Mouse (Mus musculus) myocyte (in vitro differentiated cells): ENCODE data around the gene Mov10. TPM values are rescaled to one million over a fixed set of nuclear protein-coding genes. Genes with fewer than 3 reads are reported as not detected.

ENCODE experiments used
- H3K27me3 ChIP-seq: one replicate; pipeline ENCODE4 v1.6.1; 2011; ENCODE audit not compliant: control insufficient read depth, insufficient read depth, insufficient read length
- H3K36me3 ChIP-seq: one replicate; pipeline ENCODE4 v1.6.1; 2011; ENCODE audit not compliant: control insufficient read depth, insufficient read depth
- H3K4me2 ChIP-seq: one replicate; pipeline ENCODE4 v1.6.1; 2011; ENCODE audit warnings: low read depth, control low read depth
- H3K4me3 ChIP-seq: one replicate; pipeline ENCODE4 v1.5.1; 2011; ENCODE audit warnings: mild to moderate bottlenecking, control low read depth, moderate library complexity
- H3K79me2 ChIP-seq: one replicate; pipeline ENCODE4 v1.6.1; 2011; ENCODE audit not compliant: control insufficient read depth, insufficient read depth
- H3ac ChIP-seq: one replicate; pipeline ENCODE4 v1.6.1; 2011; ENCODE audit not compliant: control insufficient read depth, insufficient read length
- CEBPB ChIP-seq: IDR thresholded peaks from 2 replicates; pipeline ENCODE4 v1.6.1; 2011; ENCODE audit warnings: mild to moderate bottlenecking, moderate library complexity; ENCODE audit not compliant: poor library complexity, insufficient read depth, severe bottlenecking
- E2F4 ChIP-seq: IDR thresholded peaks from one replicate; pipeline ENCODE4 v1.6.1; 2011; ENCODE audit warnings: mild to moderate bottlenecking, control low read depth, moderate library complexity; ENCODE audit not compliant: insufficient read depth
- MAX ChIP-seq: IDR thresholded peaks from one replicate; pipeline ENCODE4 v1.6.1; 2011; ENCODE audit warnings: low read depth, mild to moderate bottlenecking, control low read depth
- MYOD1 ChIP-seq, 3 experiments: IDR thresholded peaks; one replicate each; pipeline ENCODE4 v1.6.1; 2011; ENCODE audit warnings: control low read depth in 2 of 3, low read depth in 2 of 3, mild to moderate bottlenecking in 2 of 3, moderate library complexity in 1 of 3; ENCODE audit not compliant: insufficient read length in 2 of 3, control insufficient read depth in 1 of 3
- MYOG ChIP-seq, 3 experiments: IDR thresholded peaks; one replicate each; pipeline ENCODE4 v1.6.1; 2011; ENCODE audit warnings: control low read depth in 2 of 3, low read depth in 2 of 3, mild to moderate bottlenecking in 2 of 3; ENCODE audit not compliant: insufficient read length in 2 of 3, control insufficient read depth in 1 of 3, insufficient read depth in 1 of 3
- POLR2A ChIP-seq: IDR thresholded peaks from one replicate; pipeline ENCODE4 v1.6.1; 2011; ENCODE audit warnings: low read depth, mild to moderate bottlenecking, control low read depth, moderate library complexity; ENCODE audit not compliant: insufficient read length
- POLR2AphosphoS2 ChIP-seq: IDR thresholded peaks from one replicate; pipeline ENCODE4 v1.6.1; 2011; ENCODE audit warnings: low read depth, control low read depth; ENCODE audit not compliant: insufficient read length
- REST ChIP-seq: IDR thresholded peaks from one replicate; pipeline ENCODE4 v1.6.1; 2011; ENCODE audit warnings: mild to moderate bottlenecking, control low read depth, moderate library complexity; ENCODE audit not compliant: insufficient read depth, insufficient read length
- SRF ChIP-seq: IDR thresholded peaks from one replicate; pipeline ENCODE4 v1.6.1; 2011; ENCODE audit warnings: low read depth; ENCODE audit not compliant: control insufficient read depth, insufficient read length
- TCF12 ChIP-seq: IDR thresholded peaks from one replicate; pipeline ENCODE4 v1.6.1; 2011; ENCODE audit warnings: mild to moderate bottlenecking, control low read depth; ENCODE audit not compliant: poor library complexity, insufficient read depth, severe bottlenecking
- TCF3 ChIP-seq: IDR thresholded peaks from one replicate; pipeline ENCODE4 v1.6.1; 2011; ENCODE audit warnings: low read depth, control low read depth; ENCODE audit not compliant: insufficient read length
- USF1 ChIP-seq: IDR thresholded peaks from one replicate; pipeline ENCODE4 v1.6.1; 2011; ENCODE audit warnings: low read depth, mild to moderate bottlenecking, control low read depth, moderate library complexity
- polyA plus RNA-seq: library from polyadenylated mRNA; unstranded; fragments of >200 nt; fragmentation: generic; extraction: Trizol; gene quantifications from one replicate; pipeline ENCODE4 v1.2.1, GENCODE M21; 2012; ENCODE audit warnings: missing spikeins

Gene Mov10
- polyA plus RNA-seq, 1 experiment: 6.7 TPM

DNA sequence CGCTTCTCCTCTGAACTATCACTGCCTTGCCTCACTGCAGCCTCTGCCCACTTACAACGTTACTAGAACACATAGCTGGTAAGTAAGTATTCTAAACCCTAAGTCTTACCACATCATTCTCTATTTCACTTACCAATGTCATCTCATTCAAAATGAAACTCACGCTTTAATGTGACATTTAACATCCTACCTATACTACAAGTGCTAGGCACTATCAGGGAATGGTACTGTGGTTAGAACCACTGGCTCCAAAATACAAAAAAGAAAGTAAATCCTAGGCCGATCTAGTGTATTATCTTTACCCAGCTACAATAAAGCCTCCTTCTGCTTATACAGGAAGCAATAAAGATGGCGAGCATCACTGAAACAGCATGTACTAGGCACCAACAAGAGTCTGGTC lies 22.7 kb upstream of the Mov10 start:
- Histone ChIP-seq H3K4me2 (no peak overlapping the region), H3K4me3 (no peak overlapping the region), H3K79me2 (peaks cover 13% of the 10 kb centered on the region), H3K27me3 (no peaks in the 10 kb centered on the region), H3ac (no peak overlapping the region), H3K36me3 (peaks cover 21% of the 10 kb centered on the region)
- TF ChIP-seq POLR2A (no peak), E2F4 (no peak), SRF (no peak), USF1 (no peak), MYOG (IDR thresholded peaks at IDR 0.05; ENCODE audit: control insufficient read depth in 1 of 3, insufficient read depth in 1 of 3, insufficient read length in 2 of 3, low read depth in 2 of 3) (no peak), REST (no peak), CEBPB (no peak), MYOD1 (IDR thresholded peaks at IDR 0.05; ENCODE audit: control insufficient read depth in 1 of 3, insufficient read length in 2 of 3, low read depth in 2 of 3) (no peak), MAX (no peak), TCF3 (no peak), POLR2AphosphoS2 (no peak), TCF12 (no peak)

DNA sequence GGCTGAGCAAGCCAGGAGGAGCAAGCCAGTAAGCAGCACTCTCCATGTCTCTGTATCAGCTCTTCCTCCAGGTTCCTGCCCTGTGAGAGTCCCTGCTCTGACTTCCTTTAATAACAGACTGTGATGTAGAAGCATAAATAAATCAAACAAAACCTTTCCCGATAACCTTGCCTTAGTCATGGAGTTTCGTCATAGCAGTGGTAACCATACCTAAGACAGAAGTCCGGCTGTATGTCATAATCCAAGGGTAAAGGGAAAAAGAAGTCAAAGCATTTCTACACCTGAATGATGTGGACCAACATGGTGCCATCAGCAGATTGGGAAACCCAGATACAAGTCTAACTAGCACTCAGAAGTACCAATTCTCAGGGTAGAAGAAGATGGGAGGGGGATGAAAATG lies 17.4 kb upstream of the Mov10 start:
- TF ChIP-seq REST: no peak
- TF ChIP-seq TCF3: no peak
- TF ChIP-seq POLR2AphosphoS2: no peak
- TF ChIP-seq TCF12: no peak
- TF ChIP-seq CEBPB: no peak
- no peak for TF ChIP-seq E2F4
- TF ChIP-seq MYOG (IDR thresholded peaks at IDR 0.05; ENCODE audit: control insufficient read depth in 1 of 3, insufficient read depth in 1 of 3, insufficient read length in 2 of 3, low read depth in 2 of 3): no peak
- no peak for TF ChIP-seq SRF
- TF ChIP-seq POLR2A: no peak
- TF ChIP-seq MAX: no peak
- TF ChIP-seq MYOD1 (IDR thresholded peaks at IDR 0.05; ENCODE audit: control insufficient read depth in 1 of 3, insufficient read length in 2 of 3, low read depth in 2 of 3): no peak
- no peak for TF ChIP-seq USF1
- Histone ChIP-seq H3ac (no peak overlapping the region), H3K79me2 (no peaks in the 10 kb centered on the region), H3K27me3 (no peaks in the 10 kb centered on the region), H3K4me3 (no peak overlapping the region), H3K36me3 (peaks cover 53% of the 10 kb centered on the region), H3K4me2 (no peak overlapping the region)

DNA sequence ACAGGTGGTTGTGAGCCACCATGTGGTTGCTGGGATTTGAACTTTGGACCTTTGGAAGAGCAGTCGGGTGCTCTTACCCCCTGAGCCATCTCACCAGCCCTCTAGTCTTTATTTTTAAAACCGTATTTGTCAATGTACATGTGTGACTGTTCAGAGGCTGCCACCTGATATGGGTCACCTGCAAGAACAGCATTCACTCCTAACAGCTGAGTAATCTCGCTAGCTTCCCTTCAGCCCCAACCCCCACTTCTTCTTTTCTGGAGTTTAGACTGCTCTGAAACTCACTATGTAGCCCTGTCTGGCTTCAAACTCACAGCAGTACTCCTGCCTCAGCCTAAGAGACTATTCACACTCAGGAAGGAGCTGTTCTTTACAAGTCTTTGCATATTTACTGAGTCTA lies 4.0 kb upstream of the Mov10 start:
- no peaks in the 10 kb centered on the region for H3K27me3 ChIP-seq
- H3ac ChIP-seq: no peak overlapping the region
- H3K36me3 ChIP-seq: peaks cover 16% of the 10 kb centered on the region
- H3K4me3 ChIP-seq: no peak overlapping the region
- no peak for TF ChIP-seq REST
- TF ChIP-seq CEBPB: no peak
- no peak for TF ChIP-seq MAX
- no peak for TF ChIP-seq POLR2AphosphoS2
- no peak for TF ChIP-seq TCF12
- no peak for TF ChIP-seq MYOG (IDR thresholded peaks at IDR 0.05; ENCODE audit: control insufficient read depth in 1 of 3, insufficient read depth in 1 of 3, insufficient read length in 2 of 3, low read depth in 2 of 3)
- no peak for TF ChIP-seq USF1
- TF ChIP-seq POLR2A: no peak
- H3K79me2 ChIP-seq: no peaks in the 10 kb centered on the region
- H3K4me2 ChIP-seq: no peak overlapping the region

DNA sequence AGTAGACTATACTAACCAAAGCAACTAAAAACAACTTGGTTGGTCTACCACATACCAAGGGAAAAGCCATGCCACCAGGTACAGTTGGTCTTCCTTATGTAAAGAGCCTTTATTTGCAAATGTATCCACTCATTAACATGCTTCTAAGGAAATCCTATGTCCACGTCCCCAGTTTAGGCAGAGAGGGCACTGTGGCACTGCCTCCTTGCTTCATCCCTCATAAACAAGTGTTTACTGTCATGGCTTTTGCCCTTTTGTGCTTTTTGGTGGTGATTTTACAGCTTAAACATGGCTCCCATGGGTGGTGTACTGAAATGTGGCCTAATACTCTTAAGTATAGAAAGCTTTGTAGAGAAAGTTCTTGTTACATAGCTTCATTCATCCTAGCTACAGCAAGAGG lies 2.1 kb upstream of the Mov10 start:
- Histone ChIP-seq H3K4me3 (no peak overlapping the region), H3K36me3 (peaks cover 9% of the 10 kb centered on the region), H3K79me2 (no peaks in the 10 kb centered on the region), H3K27me3 (no peaks in the 10 kb centered on the region), H3ac (no peak overlapping the region), H3K4me2 (no peak overlapping the region)
- TF ChIP-seq TCF12 (no peak), SRF (no peak), TCF3 (no peak), POLR2AphosphoS2 (no peak), MYOG (IDR thresholded peaks at IDR 0.05; ENCODE audit: control insufficient read depth in 1 of 3, insufficient read depth in 1 of 3, insufficient read length in 2 of 3, low read depth in 2 of 3) (no peak), USF1 (no peak), MYOD1 (IDR thresholded peaks at IDR 0.05; ENCODE audit: control insufficient read depth in 1 of 3, insufficient read length in 2 of 3, low read depth in 2 of 3) (no peak), CEBPB (no peak), MAX (no peak), E2F4 (no peak), REST (no peak), POLR2A (no peak)

DNA sequence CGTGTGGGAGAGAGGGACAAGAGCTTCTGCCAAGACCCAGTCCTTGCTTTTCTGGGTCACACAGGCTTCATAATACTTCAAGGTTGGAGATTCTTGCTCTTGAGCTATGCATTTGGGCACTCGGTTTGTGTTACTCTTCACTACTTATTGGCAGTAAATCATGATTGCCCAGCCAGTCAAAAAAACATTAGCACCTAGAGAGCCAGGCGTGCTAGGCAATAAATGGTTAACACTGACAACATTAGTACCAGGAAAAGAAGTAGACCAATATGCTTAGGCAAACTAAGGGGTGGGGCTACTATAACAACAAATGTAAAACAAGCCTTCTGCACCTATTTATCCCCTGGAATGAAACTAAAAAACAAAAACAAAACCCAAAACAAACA lies 379 bp upstream of the Mov10 start:
- H3K36me3 ChIP-seq: peaks cover 9% of the 10 kb centered on the region
- no peaks in the 10 kb centered on the region for H3K27me3 ChIP-seq
- TF ChIP-seq TCF12: no peak
- TF ChIP-seq TCF3: no peak
- no peak for TF ChIP-seq MYOD1 (IDR thresholded peaks at IDR 0.05; ENCODE audit: control insufficient read depth in 1 of 3, insufficient read length in 2 of 3, low read depth in 2 of 3)
- TF ChIP-seq CEBPB: no peak
- H3K4me3 ChIP-seq: peak overlapping the region; percentile 71
- peak overlapping the region; percentile 80 for H3K4me2 ChIP-seq
- H3ac ChIP-seq: peak overlapping the region; percentile 28
- no peaks in the 10 kb centered on the region for H3K79me2 ChIP-seq
